Mouse (Mus musculus) liver, adult 2 months (tissue): Measurements from ENCODE around the gene Hist2h3b. TPM values are rescaled to one million over a fixed set of nuclear protein-coding genes. Genes with fewer than 3 reads are reported as not detected.
A peak's percentile ranks its signal among the peaks of the same experiment; 100 is the strongest.

Experiments used
- DNase-seq: peaks from one replicate; pipeline ENCODE4 v3.0.0-alpha.2; 2011; ENCODE audit warnings: low read depth, low spot score; ENCODE audit errors: extremely low read depth
- H3K27ac ChIP-seq: fragments of 200-500 bp; replicated peaks from 2 replicates; pipeline ENCODE4 v1.5.1; 2012; ENCODE audit warnings: low read depth, mild to moderate bottlenecking, control low read depth, inconsistent platforms, low read length; ENCODE audit not compliant: insufficient read depth
- H3K27me3 ChIP-seq: fragments of 200-500 bp; 2 replicates; pipeline ENCODE4 v1.6.1; 2012; ENCODE audit warnings: mild to moderate bottlenecking, moderate library complexity, low read length, inconsistent platforms; ENCODE audit not compliant: control insufficient read depth, insufficient read depth
- H3K36me3 ChIP-seq: fragments of 200-500 bp; 2 replicates; pipeline ENCODE4 v1.6.1; 2012; ENCODE audit warnings: low read length, inconsistent platforms; ENCODE audit not compliant: control insufficient read depth, insufficient read depth
- H3K4me1 ChIP-seq: fragments of 200-500 bp; 2 replicates; pipeline ENCODE4 v1.6.1; 2011; ENCODE audit warnings: low read length; ENCODE audit not compliant: control insufficient read depth, insufficient read depth
- H3K4me3 ChIP-seq: fragments of 200-500 bp; 2 replicates; pipeline ENCODE4 v1.5.1; 2011; ENCODE audit warnings: low read depth, mild to moderate bottlenecking, control low read depth, low read length, moderate library complexity; ENCODE audit not compliant: insufficient read depth
- H3K79me2 ChIP-seq: fragments of 200-500 bp; 2 replicates; pipeline ENCODE4 v1.6.1; 2012; ENCODE audit warnings: inconsistent platforms, mild to moderate bottlenecking, low read length, moderate library complexity; ENCODE audit not compliant: control insufficient read depth, insufficient read depth
- H3K9ac ChIP-seq: fragments of 200-500 bp; 2 replicates; pipeline ENCODE4 v1.6.1; 2012; ENCODE audit warnings: low read depth, mild to moderate bottlenecking, control low read depth, inconsistent platforms, low read length
- CTCF ChIP-seq: fragments of 200-500 bp; IDR thresholded peaks from 2 replicates; pipeline ENCODE4 v1.5.1; 2011; ENCODE audit warnings: low read depth, low read length, control low read depth
- POLR2A ChIP-seq: fragments of 200-500 bp; IDR thresholded peaks from 2 replicates; pipeline ENCODE4 v1.6.1; 2011; ENCODE audit warnings: low read length, control low read depth; ENCODE audit not compliant: insufficient read depth; ENCODE audit errors: extremely low read depth
- WGBS: fragments of 180-500 bp; shearing (Covaris S2); methylation state at CpG from one replicate; pipeline ENCODE4 v1.1.7; 2018; 5-methylcytosine and 5-hydroxymethylcytosine counted together
- polyA plus RNA-seq: library from polyadenylated mRNA; depleted of rRNA; stranded (reverse); fragments of >200 nt; gene quantifications from 2 replicates; pipeline ENCODE4 v1.2.3, GENCODE M21; 2012
- total RNA-seq: library from RNA; depleted of rRNA; stranded (reverse); fragments of >200 nt; gene quantifications from 2 replicates; pipeline ENCODE4 v1.2.3, GENCODE M21; 2014

Hist2h3b gene
- total and polyA plus RNA-seq, 2 experiments, result 5.8 to 29.2 TPM

DNA sequence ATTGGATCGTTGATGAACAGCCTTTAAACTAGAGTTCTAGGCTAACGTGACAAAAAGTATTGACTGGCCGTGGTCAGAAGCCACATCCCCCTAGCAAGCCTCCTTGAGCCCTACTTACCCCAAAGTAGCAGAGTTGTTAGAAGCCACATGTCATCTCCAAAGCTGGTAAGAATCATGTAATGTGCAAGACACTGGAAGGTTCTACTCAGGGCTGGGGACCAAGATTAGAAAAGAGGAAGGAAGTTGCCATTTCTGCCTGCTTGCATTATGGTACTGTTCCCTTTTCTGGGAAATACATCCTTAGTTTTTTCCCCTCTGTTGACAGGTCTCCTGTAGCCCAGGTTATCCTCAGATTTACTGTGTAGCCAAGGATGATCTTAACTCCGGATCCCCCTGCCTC is 25.3 kb downstream of the Hist2h3b start, which contains the start of gene Fcgr1:
TSS of gene Fcgr1 (minus strand) at position 183 of the 400 bp plus-strand sequence.
- no peaks in the 10 kb centered on the region for H3K36me3 ChIP-seq
- no peaks in the 10 kb centered on the region for H3K4me1 ChIP-seq
- no peak within 1 kb of the TSS for H3K4me3 ChIP-seq
- WGBS, result 76% methylated on average over 4 of the region's 4 CpGs
- H3K9ac ChIP-seq, result no peak within 1 kb of the TSS
- TF ChIP-seq CTCF (no peak), POLR2A (no peak)
- 0 out of 2 replicates have a peak, but pooled peaks cover 2% of the 10 kb centered on the region for H3K27me3 ChIP-seq
- no peak for DNase-seq
- no peaks in the 10 kb centered on the region for H3K79me2 ChIP-seq
- H3K27ac ChIP-seq, result peak within 1 kb of the TSS; percentile 51; the same call in 1 of the 2 replicates

DNA sequence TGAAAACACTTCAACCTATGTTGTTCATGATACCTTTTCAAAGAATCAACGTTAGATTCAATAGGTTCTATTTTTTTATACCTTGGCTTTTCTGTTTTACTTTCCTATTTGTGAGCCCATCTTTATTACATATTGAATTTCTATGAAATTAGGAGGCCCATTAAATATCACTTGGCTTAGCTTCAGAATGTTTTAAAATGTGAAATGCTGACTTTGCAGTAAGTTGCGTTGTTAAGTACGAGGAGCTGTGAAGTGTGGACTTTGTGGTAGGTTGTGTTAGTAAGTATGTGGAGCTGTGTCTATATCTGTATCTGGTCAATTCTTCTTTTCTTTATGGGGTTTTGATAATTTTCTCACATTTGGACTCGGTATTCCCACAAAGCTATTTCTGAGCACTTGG is 29.9 kb downstream of the Hist2h3b start:
- Histone ChIP-seq H3K79me2 (no peaks in the 10 kb centered on the region), H3K36me3 (no peaks in the 10 kb centered on the region), H3K4me1 (no peaks in the 10 kb centered on the region), H3K9ac (no peak overlapping the region), H3K27ac (no peak overlapping the region), H3K4me3 (no peak overlapping the region), H3K27me3 (0 out of 2 replicates have a peak, but pooled peaks cover 2% of the 10 kb centered on the region)
- 93% methylated on average over 4 of the region's 4 CpGs for WGBS
- TF ChIP-seq CTCF, result no peak
- no peak for TF ChIP-seq POLR2A
- no peak for DNase-seq

DNA sequence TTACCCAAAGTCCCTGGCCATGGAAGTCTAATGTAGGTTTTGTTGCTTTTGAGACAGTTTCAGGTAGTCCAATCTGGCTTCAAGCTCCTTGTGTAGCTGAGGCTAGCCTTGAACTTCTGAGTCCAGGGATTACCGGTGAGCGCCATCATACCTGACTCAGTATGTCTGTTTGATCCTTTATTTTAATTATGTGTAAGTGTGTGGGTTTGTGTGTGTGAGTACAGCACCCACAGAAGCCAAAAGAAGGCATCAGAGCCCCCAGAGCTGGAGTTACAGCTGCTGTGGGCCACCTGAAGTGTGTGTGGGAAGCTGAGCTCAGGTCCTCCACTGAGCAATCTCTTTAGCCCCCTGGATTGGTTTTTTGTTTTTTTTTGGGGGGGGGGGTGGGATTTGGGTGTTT is 31.1 kb downstream of the Hist2h3b start:
- no peak overlapping the region for H3K9ac ChIP-seq
- 98% methylated on average over 2 of the region's 2 CpGs for WGBS
- H3K4me1 ChIP-seq, result no peaks in the 10 kb centered on the region
- DNase-seq, result no peak
- no peaks in the 10 kb centered on the region for H3K36me3 ChIP-seq
- no peak overlapping the region for H3K27ac ChIP-seq
- no peaks in the 10 kb centered on the region for H3K79me2 ChIP-seq
- TF ChIP-seq POLR2A (no peak), CTCF (no peak)
- 0 out of 2 replicates have a peak, but pooled peaks cover 2% of the 10 kb centered on the region for H3K27me3 ChIP-seq
- no peak overlapping the region for H3K4me3 ChIP-seq

DNA sequence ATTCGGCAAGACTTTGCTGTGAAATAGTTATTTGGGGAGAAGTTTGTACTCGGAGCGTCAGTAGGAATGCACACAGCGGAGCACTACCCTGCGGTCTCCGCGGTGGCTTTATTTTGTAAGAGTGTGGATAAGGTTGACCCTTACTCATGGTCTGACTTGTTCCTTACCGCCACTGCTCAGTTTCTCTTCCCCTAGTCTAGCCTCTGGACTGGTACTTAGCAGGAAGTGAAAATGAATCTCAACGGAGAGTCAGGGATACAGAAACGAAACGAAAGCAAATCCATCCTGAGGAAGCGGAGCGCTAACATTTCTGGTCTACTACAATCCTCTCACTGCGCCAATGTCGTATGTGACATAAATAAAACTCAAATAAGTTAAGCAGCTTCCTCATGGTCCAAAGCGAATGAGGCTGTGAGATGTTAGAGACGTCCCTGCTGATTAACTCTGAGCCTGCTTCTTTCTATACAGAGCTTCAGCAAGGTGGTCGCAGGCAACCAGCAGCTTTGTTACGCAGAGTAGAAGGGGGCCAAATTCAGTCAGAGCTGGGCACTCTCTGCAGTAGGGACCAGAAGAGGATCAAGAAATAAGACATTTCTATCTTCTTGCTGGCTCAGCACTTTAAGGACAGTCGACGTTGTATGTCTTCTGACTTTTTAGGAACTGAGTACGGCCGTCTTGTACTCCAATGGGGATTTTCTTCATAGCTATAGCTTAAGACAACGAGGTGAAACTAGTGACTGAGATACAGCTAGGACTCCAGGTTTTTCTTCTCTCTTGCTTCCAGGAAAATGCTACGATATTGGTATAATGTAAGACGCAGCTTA is 32.5 kb downstream of the Hist2h3b start:
- peak; percentile 51 for DNase-seq
- TF ChIP-seq CTCF (no peak), POLR2A (no peak)
- WGBS, result 59% methylated on average over 26 of the region's 26 CpGs
- Histone ChIP-seq H3K79me2 (no peaks in the 10 kb centered on the region), H3K4me1 (no peaks in the 10 kb centered on the region), H3K27me3 (0 out of 2 replicates have a peak, but pooled peaks cover 2% of the 10 kb centered on the region), H3K36me3 (no peaks in the 10 kb centered on the region), H3K4me3 (peak overlapping the region; percentile 11), H3K27ac (peak overlapping the region; percentile 71), H3K9ac (peak overlapping the region; percentile 34)

DNA sequence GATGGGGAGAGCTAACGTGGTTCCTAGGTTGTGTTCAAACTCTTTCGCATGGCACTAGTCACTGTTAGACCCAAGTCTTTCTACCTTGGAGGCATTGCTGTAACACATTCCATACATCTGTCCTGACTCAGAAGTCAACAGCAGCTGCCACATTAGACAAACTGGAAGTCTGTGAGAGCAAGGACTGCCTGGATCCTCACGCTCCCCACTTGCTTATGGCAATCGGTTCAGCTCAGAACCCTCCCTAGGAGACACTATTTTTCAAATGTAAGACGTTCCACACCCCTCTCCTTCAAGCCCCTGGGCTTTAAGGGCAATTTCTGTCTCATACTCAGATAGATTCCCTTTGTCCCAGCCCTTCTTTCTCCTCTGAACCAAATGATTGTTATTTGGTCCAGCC is 33.6 kb downstream of the Hist2h3b start:
- Histone ChIP-seq H3K27ac (no peak overlapping the region), H3K36me3 (no peaks in the 10 kb centered on the region), H3K79me2 (no peaks in the 10 kb centered on the region), H3K4me1 (no peaks in the 10 kb centered on the region), H3K9ac (no peak overlapping the region), H3K27me3 (no peaks in the 10 kb centered on the region), H3K4me3 (no peak overlapping the region)
- no peak for TF ChIP-seq CTCF
- TF ChIP-seq POLR2A, result no peak
- 90% methylated on average over 5 of the region's 5 CpGs for WGBS
- no peak for DNase-seq

DNA sequence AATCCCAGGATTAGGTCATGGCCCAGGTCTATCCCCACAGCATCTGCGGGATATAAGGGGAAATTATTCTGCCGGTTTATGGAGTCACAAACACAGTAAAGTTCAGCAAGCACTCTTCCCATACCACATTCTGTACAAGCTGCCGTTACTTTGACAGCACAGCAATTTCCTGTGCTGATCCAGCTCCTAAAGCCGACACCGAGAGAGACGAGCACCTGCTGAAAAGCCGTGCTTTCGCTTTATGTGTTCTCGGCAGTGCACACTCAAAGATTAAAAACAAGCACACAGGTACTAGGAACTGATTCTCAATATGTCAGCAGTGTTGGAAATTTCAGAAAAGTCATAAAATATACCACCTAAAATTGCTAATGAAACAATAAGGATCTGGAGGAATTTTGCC is 38.1 kb downstream of the Hist2h3b start:
- TF ChIP-seq CTCF (no peak), POLR2A (no peak)
- no peaks in the 10 kb centered on the region for H3K79me2 ChIP-seq
- DNase-seq, result no peak

More for the DNA sequence above, 38.1 kb downstream of the Hist2h3b start:
- no peaks in the 10 kb centered on the region for H3K36me3 ChIP-seq
- H3K4me3 ChIP-seq, result no peak overlapping the region
- no peaks in the 10 kb centered on the region for H3K27me3 ChIP-seq
- 75% methylated on average over 9 of the region's 9 CpGs for WGBS
- no peak overlapping the region for H3K27ac ChIP-seq
- no peaks in the 10 kb centered on the region for H3K4me1 ChIP-seq
- no peak overlapping the region for H3K9ac ChIP-seq
